23 mouse cellular contexts compared by ENCODE assay signal in the genomic region with DNA sequence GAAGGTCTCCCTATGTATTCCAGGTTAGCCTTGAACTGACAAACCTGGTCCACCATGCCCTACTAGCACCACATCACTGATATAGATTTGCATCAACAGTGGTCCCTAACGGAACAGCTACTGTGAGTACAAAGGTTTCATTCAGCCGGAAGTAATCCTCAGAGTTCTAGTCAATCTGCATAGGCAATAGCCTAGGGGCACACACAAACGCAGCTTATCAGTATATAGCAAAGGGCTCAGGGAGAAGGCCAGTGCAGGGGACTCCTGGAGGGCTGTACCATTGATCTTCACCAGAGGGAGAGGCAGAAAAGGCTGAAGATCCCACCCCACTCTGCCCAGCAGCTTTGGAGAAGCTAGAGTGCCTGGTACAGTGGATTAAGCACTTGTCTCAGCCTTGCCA. TPM values are rescaled to one million over a fixed set of nuclear protein-coding genes. Genes with fewer than 3 reads are reported as not detected.
DNase-seq lines count a peak whose midpoint lies in the region; ATAC-seq lines count a peak whose summit lies in the region.
"Had no signal": no experiment of that assay in that cellular context is flagged by ENCODE, and none has a peak within 500 bp of the region (broad histone marks: within the 10 kb centered on the region; RNA-seq: fewer than 3 reads in every experiment).

No protein-coding gene starts in this region.

- H3K9me3 ChIP-seq in hindbrain, embryonic 10.5 days: no peaks in the 10 kb centered on the region
- no peaks in the 10 kb centered on the region for H3K9me3 ChIP-seq in hindbrain, embryonic 12.5 days (replicated peaks)
- no peaks in the 10 kb centered on the region for H3K9me3 ChIP-seq in midbrain, embryonic 14.5 days (ENCODE audit: control insufficient read depth, low read length)
- H3K9me3 ChIP-seq: heart, embryonic 13.5 days; kidney, embryonic 15.5 days; limb, embryonic 12.5 days; neural tube, embryonic 15.5 days had no signal

- 28% methylated on average over 3 of the region's 3 CpGs for WGBS in hindbrain, embryonic 10.5 days
- WGBS in hindbrain, embryonic 12.5 days: 23% methylated on average over 3 of the region's 3 CpGs
- WGBS in midbrain, embryonic 14.5 days: 7% methylated on average over 3 of the region's 3 CpGs

- H3K36me3 ChIP-seq in hindbrain, embryonic 10.5 days: peaks cover 44% of the 10 kb centered on the region
- peaks cover 9% of the 10 kb centered on the region; the same call in 1 of the 2 replicates for H3K36me3 ChIP-seq in hindbrain, embryonic 12.5 days
- peaks cover 16% of the 10 kb centered on the region for H3K36me3 ChIP-seq in midbrain, embryonic 14.5 days (ENCODE audit: control insufficient read depth, insufficient read depth, low read length)
- H3K36me3 ChIP-seq: heart, embryonic 13.5 days; kidney, embryonic 15.5 days had no signal

- peaks cover 79% of the 10 kb centered on the region for H3K4me1 ChIP-seq in hindbrain, embryonic 10.5 days (replicated peaks)
- peaks cover 74% of the 10 kb centered on the region for H3K4me1 ChIP-seq in hindbrain, embryonic 12.5 days
- H3K4me1 ChIP-seq in midbrain, embryonic 14.5 days (ENCODE audit: control insufficient read depth, insufficient read depth, low read length): peaks cover 30% of the 10 kb centered on the region

- no peak overlapping the region for H3K4me2 ChIP-seq in hindbrain, embryonic 12.5 days (replicated peaks)
- H3K4me2 ChIP-seq in midbrain, embryonic 14.5 days (ENCODE audit: low read length): no peak overlapping the region
- H3K4me2 ChIP-seq: heart, embryonic 13.5 days; kidney, embryonic 15.5 days; limb, embryonic 12.5 days; neural tube, embryonic 15.5 days had no signal

- H3K9ac ChIP-seq in hindbrain, embryonic 12.5 days: no peak overlapping the region
- no peak overlapping the region for H3K9ac ChIP-seq in midbrain, embryonic 14.5 days (replicated peaks; ENCODE audit: low read length)
- H3K9ac ChIP-seq: heart, embryonic 13.5 days; kidney, embryonic 15.5 days; limb, embryonic 12.5 days; neural tube, embryonic 15.5 days had no signal

- no peak for ATAC-seq in hindbrain, embryonic 12.5 days (ENCODE audit: low FRiP score)
- ATAC-seq in common myeloid progenitor, adult 5-6 weeks (replicated peaks; ENCODE audit: low read depth, poor library complexity, severe bottlenecking): 0 out of 2 replicates have a peak, but pooled peaks have one; percentile 18
- peak; percentile 7; the same call in 1 of the 2 replicates for ATAC-seq in midbrain, embryonic 14.5 days (ENCODE audit: low FRiP score, low TSS enrichment)
- ATAC-seq: hindbrain, postnatal 0 days; intestine, postnatal 0 days; Patski had no signal

- peak overlapping the region; percentile 62 for H3K27ac ChIP-seq in hindbrain, embryonic 10.5 days
- no peak overlapping the region for H3K27ac ChIP-seq in hindbrain, embryonic 12.5 days
- H3K27ac ChIP-seq in midbrain, embryonic 14.5 days (replicated peaks; ENCODE audit: low read depth, low read length): 0 out of 2 replicates have a peak overlapping the region, but pooled peaks have one; percentile 2
- H3K27ac ChIP-seq: heart, embryonic 13.5 days; hindbrain, postnatal 0 days; kidney, embryonic 15.5 days; limb, embryonic 12.5 days; neural tube, embryonic 15.5 days had no signal

- peaks cover 5% of the 10 kb centered on the region; the same call in 1 of the 2 replicates for H3K27me3 ChIP-seq in hindbrain, embryonic 10.5 days (ENCODE audit: insufficient read depth, poor library complexity, severe bottlenecking)
- H3K27me3 ChIP-seq in hindbrain, embryonic 12.5 days: no peaks in the 10 kb centered on the region
- H3K27me3 ChIP-seq in midbrain, embryonic 14.5 days (ENCODE audit: control insufficient read depth, insufficient read depth, low read length): no peaks in the 10 kb centered on the region
- H3K27me3 ChIP-seq: kidney, embryonic 15.5 days; limb, embryonic 12.5 days; neural tube, embryonic 15.5 days; Patski had no signal

- peak; percentile 63 for DNase-seq in embryo, embryonic 10 days (ENCODE audit: low spot score)
- no peak for DNase-seq in embryo, embryonic 9.5 days (ENCODE audit: extremely low spot score)
- DNase-seq in hindbrain, embryonic 10.5 days (ENCODE audit: low spot score): no peak
- DNase-seq in midbrain, embryonic 14.5 days: peak; percentile 61
- no peak for DNase-seq in left cerebral cortex, adult 8-10 months (ENCODE audit: low spot score in 2 of 2)
- no peak for DNase-seq in heart, adult 18-20 months
- DNase-seq: adrenal gland, adult 8-10 months; cerebellum, adult 9-10 months; heart, adult 11 months; lung, adult 18-20 months; lung, postnatal 14 days; thymus, postnatal 25 days had no signal

- no peak overlapping the region for H3K4me3 ChIP-seq in hindbrain, embryonic 10.5 days
- H3K4me3 ChIP-seq in hindbrain, embryonic 12.5 days: no peak overlapping the region
- H3K4me3 ChIP-seq in midbrain, embryonic 14.5 days (replicated peaks; ENCODE audit: low read depth, low read length): no peak overlapping the region
- H3K4me3 ChIP-seq: heart, embryonic 13.5 days; kidney, embryonic 15.5 days; limb, embryonic 12.5 days; neural tube, embryonic 15.5 days had no signal

RNA-seq across cellular contexts. Expression of a gene that starts 27.0 kb away (rescaled TPM):
- 5.3 and 7.7 TPM in 2 replicates for polyA plus RNA-seq in hindbrain, embryonic 10.5 days (2016; fragmentation: Nextera tagmentation; extraction: Ambion mirVana)
- polyA plus RNA-seq in hindbrain, embryonic 12.5 days (2016; fragmentation: Nextera tagmentation; extraction: Ambion mirVana): 19.1 and 21.4 TPM in 2 replicates
- total RNA-seq in common myeloid progenitor, adult 5-6 weeks (2017): 0.34 TPM in 1 of 2 replicates, not detected in the other
- polyA plus RNA-seq in midbrain, embryonic 14.5 days (2014; fragmentation: Nextera tagmentation; extraction: Ambion mirVana): 20.1 and 22.7 TPM in 2 replicates
- 10 to 100 TPM; 58.2 to 71.7 (median 64.6) TPM for total RNA-seq in left cerebral cortex, adult 8-10 months (2022)
- total RNA-seq in heart, adult 18-20 months (2021): 10 to 100 TPM in 1 of 2 experiments, 1 to 10 TPM in 1; 8.7 to 10.1 TPM

RNA-seq across cellular contexts. Expression of a gene that starts 39.0 kb away (rescaled TPM):
- polyA plus RNA-seq in hindbrain, embryonic 10.5 days (2016; fragmentation: Nextera tagmentation; extraction: Ambion mirVana): 0.05 TPM in 1 of 2 replicates, not detected in the other
- polyA plus RNA-seq in hindbrain, embryonic 12.5 days (2016; fragmentation: Nextera tagmentation; extraction: Ambion mirVana): 0.08 TPM in 1 of 2 replicates, not detected in the other
- not detected in 2 replicates for total RNA-seq in common myeloid progenitor, adult 5-6 weeks (2017)
- 0.42 and 0.54 TPM in 2 replicates for polyA plus RNA-seq in midbrain, embryonic 14.5 days (2014; fragmentation: Nextera tagmentation; extraction: Ambion mirVana)
- total RNA-seq in left cerebral cortex, adult 8-10 months (2022): 1 to 10 TPM in 1 of 4 experiments, under 1 TPM in 1, not detected in 2; 0.35 to 1.4 TPM
- total RNA-seq in heart, adult 18-20 months (2021): under 1 TPM; 0.17 to 0.54 TPM
- total RNA-seq: adrenal gland, adult 8-10 months; gastrocnemius, adult 8-10 months; megakaryocyte, adult 5-6 weeks had no signal
- polyA plus RNA-seq: intestine, postnatal 0 days had no signal

RNA-seq across cellular contexts. Expression of a gene that starts 52.8 kb away (rescaled TPM):
- 1.7 and 1.9 TPM in 2 replicates for polyA plus RNA-seq in hindbrain, embryonic 10.5 days (2016; fragmentation: Nextera tagmentation; extraction: Ambion mirVana)
- polyA plus RNA-seq in hindbrain, embryonic 12.5 days (2016; fragmentation: Nextera tagmentation; extraction: Ambion mirVana): 1.7 and 2.5 TPM in 2 replicates
- total RNA-seq in common myeloid progenitor, adult 5-6 weeks (2017): not detected in 2 replicates
- polyA plus RNA-seq in midbrain, embryonic 14.5 days (2014; fragmentation: Nextera tagmentation; extraction: Ambion mirVana): 0.23 and 0.43 TPM in 2 replicates
- total RNA-seq in left cerebral cortex, adult 8-10 months (2022): 1 to 10 TPM; 1.1 to 3.7 (median 2.6) TPM
- total RNA-seq in heart, adult 18-20 months (2021): 10 to 100 TPM; 19.3 to 21.1 TPM
- total RNA-seq: megakaryocyte, adult 5-6 weeks had no signal

RNA-seq across cellular contexts. Expression of a gene that starts 54.2 kb away (rescaled TPM):
- polyA plus RNA-seq in hindbrain, embryonic 10.5 days (2016; fragmentation: Nextera tagmentation; extraction: Ambion mirVana): 0.46 and 0.48 TPM in 2 replicates
- polyA plus RNA-seq in hindbrain, embryonic 12.5 days (2016; fragmentation: Nextera tagmentation; extraction: Ambion mirVana): 0.81 and 1.2 TPM in 2 replicates
- total RNA-seq in common myeloid progenitor, adult 5-6 weeks (2017): 0.27 TPM in 1 of 2 replicates, not detected in the other
- polyA plus RNA-seq in midbrain, embryonic 14.5 days (2014; fragmentation: Nextera tagmentation; extraction: Ambion mirVana): 0.19 and 0.50 TPM in 2 replicates
- total RNA-seq in left cerebral cortex, adult 8-10 months (2022): 1 to 10 TPM; 2.4 to 8.0 (median 3.4) TPM
- 1 to 10 TPM; 1.7 to 1.8 TPM for total RNA-seq in heart, adult 18-20 months (2021)

Comparison
In these comparisons a context has a peak if more than half of its experiments do, and no peak if none do; other contexts are left out.
1. DNase-seq: peak in embryo, embryonic 10 days (single experiment) and midbrain, embryonic 14.5 days (single experiment); none in embryo, embryonic 9.5 days (single experiment), hindbrain, embryonic 10.5 days (single experiment), left cerebral cortex, adult 8-10 months (0 of 2) and heart, adult 18-20 months (0 of 2).
2. RNA of a gene that starts 52.8 kb away (total RNA-seq): 19.3 to 21.1 TPM in heart, adult 18-20 months; 1.1 to 3.7 TPM in left cerebral cortex, adult 8-10 months and not detected in common myeloid progenitor, adult 5-6 weeks; every median in the first group is over 4 times any median in the second.